Mouse (Mus musculus) lung, embryonic 15.5 days (tissue): ENCODE measurements around the gene Cdkl4. TPM values are rescaled to one million over a fixed set of nuclear protein-coding genes. Genes with fewer than 3 reads are reported as not detected.

Source experiments
- ATAC-seq: fragments of 200-750 bp; cut with Nextera tagmentation; 2 replicates; pipeline ENCODE4 v1.8.0; 2017; ENCODE audit warnings: moderate number of reproducible peaks, borderline replicate concordance; ENCODE audit not compliant: low FRiP score, low TSS enrichment; ENCODE audit errors: extremely low read depth
- H3K27ac ChIP-seq: fragments of 300-500 bp; sonication (generic); 2 replicates; pipeline ENCODE4 v1.5.1; 2015; ENCODE audit warnings: moderate library complexity, mild to moderate bottlenecking, inconsistent platforms
- H3K27me3 ChIP-seq: fragments of 300-500 bp; sonication (generic); 2 replicates; pipeline ENCODE4 v1.6.1; 2015; ENCODE audit warnings: inconsistent platforms
- H3K36me3 ChIP-seq: fragments of 300-500 bp; sonication (generic); 2 replicates; pipeline ENCODE4 v1.6.1; 2015; ENCODE audit warnings: inconsistent platforms
- H3K4me1 ChIP-seq: fragments of 300-500 bp; sonication (generic); 2 replicates; pipeline ENCODE4 v1.6.1; 2015; ENCODE audit warnings: inconsistent platforms
- H3K4me2 ChIP-seq: fragments of 300-500 bp; sonication (generic); 2 replicates; pipeline ENCODE4 v1.6.1; 2015; ENCODE audit warnings: inconsistent platforms, mild to moderate bottlenecking, moderate library complexity
- H3K4me3 ChIP-seq: fragments of 300-500 bp; sonication (generic); 2 replicates; pipeline ENCODE4 v1.5.1; 2015; ENCODE audit warnings: mild to moderate bottlenecking, inconsistent platforms
- H3K9ac ChIP-seq: fragments of 300-500 bp; sonication (generic); 2 replicates; pipeline ENCODE4 v1.6.1; 2015; ENCODE audit warnings: inconsistent platforms
- H3K9me3 ChIP-seq: fragments of 300-500 bp; sonication (generic); 2 replicates; pipeline ENCODE4 v1.6.1; 2016; ENCODE audit warnings: inconsistent platforms
- WGBS: fragments of 180-500 bp; shearing (Covaris S2); methylation state at CpG from one replicate; pipeline ENCODE4 v1.1.7; 2015; 5-methylcytosine and 5-hydroxymethylcytosine counted together
- polyA plus RNA-seq: library from polyadenylated mRNA; unstranded; fragments of >200 nt; fragmentation: Nextera tagmentation; extraction: Ambion mirVana; gene quantifications from 2 replicates; pipeline ENCODE4 v1.2.1, GENCODE M21; 2015

Gene Cdkl4
- polyA plus RNA-seq, 1 experiment from 2014 or later: 0.89 TPM

GRCm38 (mm10) chr17:80492811-80493210, 84.8 kb downstream of the Cdkl4 start:
- Histone ChIP-seq H3K4me2 (no peak overlapping the region), H3K9me3 (no peaks in the 10 kb centered on the region), H3K27ac (no peak overlapping the region), H3K27me3 (no peaks in the 10 kb centered on the region), H3K4me1 (peaks cover 9% of the 10 kb centered on the region), H3K9ac (no peak overlapping the region), H3K36me3 (no peaks in the 10 kb centered on the region), H3K4me3 (no peak overlapping the region)
- 80% methylated on average over 4 of the region's 4 CpGs for WGBS
- ATAC-seq: no peak

GRCm38 (mm10) chr17:80492274-80492673, 85.3 kb downstream of the Cdkl4 start:
- H3K9me3 ChIP-seq: no peaks in the 10 kb centered on the region
- H3K27ac ChIP-seq: no peak overlapping the region
- 83% methylated on average over 4 of the region's 4 CpGs for WGBS
- H3K4me3 ChIP-seq: no peak overlapping the region
- no peak overlapping the region for H3K4me2 ChIP-seq
- no peak for ATAC-seq
- H3K4me1 ChIP-seq: peaks cover 9% of the 10 kb centered on the region
- no peaks in the 10 kb centered on the region for H3K27me3 ChIP-seq
- H3K36me3 ChIP-seq: no peaks in the 10 kb centered on the region
- no peak overlapping the region for H3K9ac ChIP-seq

- no peak overlapping the region for H3K9ac ChIP-seq
- no peak overlapping the region for H3K4me3 ChIP-seq
- H3K9me3 ChIP-seq: no peaks in the 10 kb centered on the region
- no peak overlapping the region for H3K4me2 ChIP-seq
- H3K4me1 ChIP-seq: peaks cover 9% of the 10 kb centered on the region
- no peak for ATAC-seq
- 50% methylated on average over 5 of the region's 5 CpGs for WGBS
- H3K27ac ChIP-seq: no peak overlapping the region
- H3K36me3 ChIP-seq: no peaks in the 10 kb centered on the region
- no peaks in the 10 kb centered on the region for H3K27me3 ChIP-seq
Measured at GRCm38 (mm10) chr17:80490166-80490565, 87.4 kb downstream of the Cdkl4 start.

GRCm38 (mm10) chr17:80488918-80489317, 88.7 kb downstream of the Cdkl4 start:
- Histone ChIP-seq H3K36me3 (no peaks in the 10 kb centered on the region), H3K9me3 (no peaks in the 10 kb centered on the region), H3K27ac (peak overlapping the region; percentile 27; the same call in 1 of the 2 replicates), H3K27me3 (no peaks in the 10 kb centered on the region), H3K4me2 (no peak overlapping the region), H3K4me3 (no peak overlapping the region), H3K9ac (no peak overlapping the region), H3K4me1 (peaks cover 9% of the 10 kb centered on the region)
- WGBS: 39% methylated on average over 3 of the region's 3 CpGs
- ATAC-seq: peak; percentile 56; the same call in 1 of the 2 replicates

GRCm38 (mm10) chr17:80485160-80485559, 92.5 kb downstream of the Cdkl4 start:
- Histone ChIP-seq H3K27me3 (no peaks in the 10 kb centered on the region), H3K4me3 (no peak overlapping the region), H3K4me2 (no peak overlapping the region), H3K36me3 (no peaks in the 10 kb centered on the region), H3K9me3 (no peaks in the 10 kb centered on the region), H3K9ac (no peak overlapping the region), H3K4me1 (peaks cover 29% of the 10 kb centered on the region), H3K27ac (no peak overlapping the region)
- WGBS: 87% methylated on average over 5 of the region's 5 CpGs
- ATAC-seq: no peak

GRCm38 (mm10) chr17:80480855-80481224, 96.8 kb downstream of the Cdkl4 start:
- peak overlapping the region; percentile 96 for H3K27ac ChIP-seq
- no peaks in the 10 kb centered on the region for H3K27me3 ChIP-seq
- no peaks in the 10 kb centered on the region for H3K9me3 ChIP-seq
- H3K4me3 ChIP-seq: peak overlapping the region; percentile 95
- WGBS: 40% methylated on average over 7 of the region's 7 CpGs
- peak overlapping the region; percentile 92 for H3K9ac ChIP-seq
- H3K36me3 ChIP-seq: no peaks in the 10 kb centered on the region
- no peak for ATAC-seq
- peaks cover 27% of the 10 kb centered on the region for H3K4me1 ChIP-seq
- H3K4me2 ChIP-seq: peak overlapping the region; percentile 65

GRCm38 (mm10) chr17:80480031-80480854, 97.4 kb downstream of the Cdkl4 start, which contains the start of gene Sos1:
Gene Sos1 (minus strand): TSS chr17:80480453.
- under 1% methylated on average over 78 of the region's 90 CpGs for WGBS
- Histone ChIP-seq H3K9ac (peak within 1 kb of the TSS; percentile 92), H3K27ac (peak within 1 kb of the TSS; percentile 96), H3K4me1 (peaks cover 27% of the 10 kb centered on the region), H3K4me3 (peak within 1 kb of the TSS; percentile 95), H3K4me2 (peak within 1 kb of the TSS; percentile 65), H3K27me3 (no peaks in the 10 kb centered on the region), H3K9me3 (no peaks in the 10 kb centered on the region), H3K36me3 (no peaks in the 10 kb centered on the region)
- peak; percentile 84 for ATAC-seq

GRCm38 (mm10) chr17:80479295-80480030, 98.2 kb downstream of the Cdkl4 start:
- Histone ChIP-seq H3K4me1 (peaks cover 27% of the 10 kb centered on the region), H3K9me3 (no peaks in the 10 kb centered on the region), H3K36me3 (no peaks in the 10 kb centered on the region), H3K27me3 (no peaks in the 10 kb centered on the region), H3K4me2 (peak overlapping the region; percentile 65), H3K4me3 (peak overlapping the region; percentile 95), H3K27ac (peak overlapping the region; percentile 96), H3K9ac (peak overlapping the region; percentile 92)
- WGBS: under 1% methylated on average over 71 of the region's 71 CpGs
- peak; percentile 50 for ATAC-seq

GRCm38 (mm10) chr17:80477679-80478078, 99.9 kb downstream of the Cdkl4 start:
- H3K4me3 ChIP-seq: no peak overlapping the region
- H3K4me2 ChIP-seq: no peak overlapping the region
- H3K27me3 ChIP-seq: no peaks in the 10 kb centered on the region
- WGBS: 82% methylated on average over 2 of the region's 2 CpGs
- no peaks in the 10 kb centered on the region for H3K36me3 ChIP-seq
- ATAC-seq: no peak
- H3K4me1 ChIP-seq: peaks cover 22% of the 10 kb centered on the region
- H3K9ac ChIP-seq: no peak overlapping the region
- no peak overlapping the region for H3K27ac ChIP-seq
- H3K9me3 ChIP-seq: no peaks in the 10 kb centered on the region

- Histone ChIP-seq H3K27me3 (no peaks in the 10 kb centered on the region), H3K4me2 (no peak overlapping the region), H3K4me3 (no peak overlapping the region), H3K9ac (no peak overlapping the region), H3K9me3 (no peaks in the 10 kb centered on the region), H3K4me1 (peaks cover 18% of the 10 kb centered on the region), H3K36me3 (no peaks in the 10 kb centered on the region), H3K27ac (no peak overlapping the region)
- no peak for ATAC-seq
- 84% methylated on average over 4 of the region's 4 CpGs for WGBS
Measured at GRCm38 (mm10) chr17:80476496-80476895, 101.1 kb downstream of the Cdkl4 start.
